Mouse (Mus musculus) erythroblast, adult 5-6 weeks (primary cell): ENCODE data around the gene Shroom4. TPM values are rescaled to one million over a fixed set of nuclear protein-coding genes. Genes with fewer than 3 reads are reported as not detected.

Experiments used
- ATAC-seq: replicated peaks from 2 replicates; pipeline ENCODE4 v1.8.0; 2016; ENCODE audit warnings: moderate number of reproducible peaks, mild to moderate bottlenecking, moderate TSS enrichment, inconsistent platforms; ENCODE audit not compliant: poor library complexity, low FRiP score, severe bottlenecking
- total RNA-seq, 2 experiments: library from RNA; stranded (forward) in 1 of 2; stranded (reverse) in 1 of 2; fragments of 150-400 nt in 1 of 2; fragments of 200-764, 138-1000 nt in 1 of 2; gene quantifications; 2 replicates each; pipeline versions ENCODE4 v1.2.3 to v1.2.4; 2015 to 2017; ENCODE audit warnings: low replicate concordance in 2 of 2

Shroom4 gene
- total RNA-seq, 2 experiments from 2014 or later, result not detected

GRCm38 (mm10) chrX:6483817-6484216, 84.2 kb downstream of the Shroom4 start:
- no peak for ATAC-seq

GRCm38 (mm10) chrX:6490433-6490832, 90.8 kb downstream of the Shroom4 start:
- no peak for ATAC-seq

GRCm38 (mm10) chrX:6495456-6495855, 95.8 kb downstream of the Shroom4 start:
- no peak for ATAC-seq

GRCm38 (mm10) chrX:6496374-6496773, 96.7 kb downstream of the Shroom4 start:
- no peak for ATAC-seq

GRCm38 (mm10) chrX:6501850-6502249, 102.2 kb downstream of the Shroom4 start:
- ATAC-seq, result no peak

- ATAC-seq, result no peak
These were observed 117.6 kb downstream of the Shroom4 start for GRCm38 (mm10) chrX:6517217-6517616.

GRCm38 (mm10) chrX:6518421-6518820, 118.8 kb downstream of the Shroom4 start:
- ATAC-seq, result no peak

GRCm38 (mm10) chrX:6522935-6523334, 123.3 kb downstream of the Shroom4 start:
- ATAC-seq, result no peak

- ATAC-seq, result no peak
These were observed 137.0 kb downstream of the Shroom4 start for GRCm38 (mm10) chrX:6536636-6537035.

GRCm38 (mm10) chrX:6537689-6538088, 138.0 kb downstream of the Shroom4 start:
- ATAC-seq, result no peak

- no peak for ATAC-seq
These were observed 165.4 kb downstream of the Shroom4 start for GRCm38 (mm10) chrX:6565066-6565465.

GRCm38 (mm10) chrX:6574511-6574910, 174.9 kb downstream of the Shroom4 start:
- ATAC-seq, result no peak

GRCm38 (mm10) chrX:6577001-6577400, 177.3 kb downstream of the Shroom4 start:
- ATAC-seq, result no peak

GRCm38 (mm10) chrX:6580671-6581070, 181.0 kb downstream of the Shroom4 start:
- no peak for ATAC-seq

- ATAC-seq, result no peak
These were observed 181.5 kb downstream of the Shroom4 start for GRCm38 (mm10) chrX:6581181-6581580.

GRCm38 (mm10) chrX:6582646-6583045, 183.0 kb downstream of the Shroom4 start:
- ATAC-seq, result no peak

- no peak for ATAC-seq
These were observed 194.5 kb downstream of the Shroom4 start for GRCm38 (mm10) chrX:6594183-6594582.

GRCm38 (mm10) chrX:6654024-6654423, 254.4 kb downstream of the Shroom4 start:
- ATAC-seq, result no peak

GRCm38 (mm10) chrX:6658820-6659324, 259.2 kb downstream of the Shroom4 start:
- no peak for ATAC-seq
